Mouse (Mus musculus) T-cell, adult 2 months (primary cell): Measurements from ENCODE around the gene Ccdc159.

ENCODE experiments used
- DNase-seq: peaks from one replicate; pipeline ENCODE4 v3.0.0; 2022; ENCODE audit warnings: low spot score

Ccdc159 gene

DNA sequence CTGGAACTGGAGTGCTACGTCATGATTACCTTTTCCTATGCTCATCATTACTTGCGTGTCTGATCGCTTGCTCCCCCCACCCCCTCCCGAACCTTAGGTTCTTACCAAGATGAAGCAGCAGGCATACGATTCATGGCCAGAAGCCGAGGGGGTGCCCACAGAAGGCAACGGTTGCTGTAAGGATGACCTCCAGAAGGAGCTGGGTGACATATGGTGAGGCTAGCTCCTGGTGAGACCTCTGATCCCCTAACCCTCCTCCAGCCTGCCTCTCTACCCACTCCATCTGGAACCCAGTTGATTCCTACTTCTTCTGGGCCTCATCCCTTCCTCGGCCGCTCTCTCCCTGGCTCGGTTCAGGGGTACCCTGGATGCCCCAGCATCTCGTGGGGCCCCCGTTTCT lies 6.8 kb downstream of the Ccdc159 start:
- DNase-seq: no peak

DNA sequence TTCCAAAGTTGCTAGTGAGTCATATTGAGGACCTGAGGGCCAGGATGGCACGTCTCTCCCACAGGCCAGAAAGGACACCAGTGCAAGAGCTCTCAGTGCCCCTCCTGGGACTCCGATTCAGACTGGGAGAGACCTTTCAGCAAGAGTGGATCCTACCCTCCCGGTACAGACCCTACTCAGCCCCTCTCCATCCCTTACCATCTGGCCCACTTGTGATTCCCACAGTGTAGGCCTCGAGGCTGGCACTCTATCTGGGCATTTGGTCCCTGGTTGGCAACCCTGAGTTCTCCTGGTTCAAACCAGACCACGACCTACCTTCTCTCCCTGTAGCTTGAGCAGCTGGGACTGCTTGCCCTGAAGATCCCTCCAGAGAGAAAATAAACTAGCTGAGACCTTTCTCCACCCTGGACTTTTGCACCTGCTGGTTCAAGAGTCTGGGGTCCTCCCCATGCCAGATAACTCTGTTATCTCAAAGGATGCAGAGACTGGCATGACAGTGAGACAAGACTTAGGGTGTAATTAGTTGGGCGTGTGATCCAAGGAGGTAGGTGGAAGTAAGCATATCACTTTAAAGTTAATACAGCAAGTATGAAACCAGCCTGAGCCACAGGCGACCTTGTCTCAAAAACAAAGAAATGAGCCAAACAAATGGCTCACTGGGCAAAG lies 8.3 kb downstream of the Ccdc159 start:
- DNase-seq: no peak

- peak; percentile 87 for DNase-seq
Observed at GRCm38 (mm10) chr9:21936692-21937570, 9.7 kb downstream of the Ccdc159 start, which contains the start of gene Plppr2. Gene Plppr2, plus strand, starts transcription at chr9:21937033.

GRCm38 (mm10) chr9:21937711-21938175 lies 10.5 kb downstream of the Ccdc159 start:
- DNase-seq: no peak

DNA sequence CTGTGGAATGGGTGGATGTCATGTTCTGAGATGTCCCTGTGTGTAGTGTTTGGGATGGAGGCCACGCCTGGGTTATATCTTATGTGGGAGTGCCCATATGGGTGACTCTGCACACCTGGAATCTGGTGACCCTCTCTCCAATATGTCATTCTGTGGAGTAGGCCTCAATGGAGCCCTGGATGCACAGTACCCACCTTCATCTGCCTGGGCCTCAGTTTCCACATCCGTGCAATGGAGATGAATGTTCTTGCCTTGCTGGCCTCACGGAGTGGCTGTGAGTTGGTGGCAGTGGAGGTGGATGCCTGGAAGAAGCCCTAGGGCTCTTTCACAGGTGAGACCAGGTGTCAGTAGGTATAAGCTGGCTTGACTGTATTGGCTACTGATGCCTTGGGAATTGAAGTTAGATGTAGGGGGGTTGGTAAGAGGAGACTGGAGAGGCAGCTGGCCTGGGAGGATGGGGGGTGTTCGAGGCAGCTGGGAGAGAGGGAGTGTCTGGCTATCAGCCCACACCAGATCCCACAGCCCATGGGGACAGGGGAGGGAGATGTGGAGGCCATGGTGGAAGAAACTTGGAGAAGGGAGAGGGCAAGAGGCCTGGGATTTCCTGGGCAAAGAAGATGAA lies 11.1 kb downstream of the Ccdc159 start:
- DNase-seq: no peak

- DNase-seq: no peak
Observed at GRCm38 (mm10) chr9:21943046-21943445, 15.8 kb downstream of the Ccdc159 start.

DNA sequence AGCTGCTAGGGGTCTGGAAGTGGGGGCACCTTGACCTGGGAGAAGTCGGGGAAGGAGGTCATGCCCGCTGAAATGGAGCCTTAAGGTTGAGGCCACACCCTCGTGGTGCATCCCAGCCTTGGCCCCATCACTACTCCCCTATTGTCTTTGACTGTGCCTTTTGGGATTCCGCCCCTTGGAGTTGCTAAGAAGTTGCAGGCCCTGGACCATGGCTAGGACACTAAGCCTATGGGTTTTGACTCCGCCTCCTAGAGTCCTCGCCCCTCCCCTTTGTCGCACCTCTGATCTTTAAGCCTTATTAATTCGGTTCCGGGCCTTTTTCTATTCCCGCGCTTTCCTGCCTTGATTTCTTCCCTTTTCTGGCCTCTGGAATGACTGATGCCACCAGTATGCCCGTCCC lies 16.4 kb downstream of the Ccdc159 start:
- DNase-seq: no peak

DNA sequence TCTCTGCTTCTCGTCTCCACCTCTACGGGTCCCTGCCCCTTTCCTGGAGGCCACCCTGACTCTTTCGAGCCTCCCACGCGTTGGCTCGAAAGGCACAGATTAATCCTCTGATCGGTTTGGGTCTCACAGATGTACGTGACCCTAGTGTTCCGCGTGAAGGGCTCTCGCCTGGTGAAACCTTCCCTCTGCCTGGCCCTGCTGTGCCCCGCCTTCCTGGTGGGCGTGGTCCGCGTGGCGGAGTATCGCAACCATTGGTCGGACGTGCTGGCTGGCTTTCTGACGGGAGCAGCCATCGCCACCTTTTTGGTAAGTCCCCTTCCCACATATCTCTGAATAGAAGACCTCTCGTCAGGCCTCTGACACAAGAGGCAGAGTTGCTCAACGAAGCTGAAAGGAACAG lies 17.0 kb downstream of the Ccdc159 start:
- DNase-seq: no peak

GRCm38 (mm10) chr9:21947540-21948130 lies 20.4 kb downstream of the Ccdc159 start:
- peak; percentile 19 for DNase-seq

DNA sequence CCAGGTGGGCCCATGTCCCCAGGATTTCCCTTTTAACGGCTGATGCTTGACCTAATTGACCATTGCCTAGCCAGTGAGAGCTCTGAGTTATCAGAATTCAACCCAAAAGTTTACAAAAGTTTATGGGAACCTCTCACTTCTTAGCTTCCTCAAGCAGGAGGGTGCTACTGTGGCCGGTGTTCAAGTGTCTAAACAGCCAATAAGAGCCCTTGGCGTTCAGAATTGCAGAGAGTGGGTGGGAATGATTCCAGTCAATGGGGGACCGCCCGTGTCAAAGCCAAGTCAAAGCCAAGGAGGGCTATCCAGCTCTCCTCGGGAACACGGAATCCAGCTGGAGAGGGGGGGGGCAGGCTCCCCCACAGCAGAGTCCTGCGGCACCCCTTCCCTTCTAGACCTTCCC lies 20.9 kb downstream of the Ccdc159 start:
- no peak for DNase-seq

DNA sequence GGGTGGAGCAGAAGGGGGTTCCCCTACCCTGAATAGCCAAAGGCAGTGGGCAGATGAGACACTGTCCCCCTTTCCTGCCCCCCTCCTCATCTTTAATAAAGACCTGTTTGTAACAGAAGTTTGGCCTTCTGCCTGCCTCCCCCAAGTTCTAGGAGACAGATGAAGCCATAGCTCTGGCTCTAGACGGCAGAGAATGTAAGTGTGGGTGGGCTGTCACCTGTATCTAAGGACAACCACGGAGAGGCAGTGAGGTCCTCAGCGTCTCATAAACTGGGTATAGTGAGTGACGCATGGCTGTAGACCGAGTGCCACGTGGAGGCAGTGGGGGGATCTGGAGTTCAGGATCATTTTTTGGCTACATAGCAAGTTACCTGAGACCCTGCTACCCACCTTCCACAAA lies 21.5 kb downstream of the Ccdc159 start:
- DNase-seq: no peak

DNA sequence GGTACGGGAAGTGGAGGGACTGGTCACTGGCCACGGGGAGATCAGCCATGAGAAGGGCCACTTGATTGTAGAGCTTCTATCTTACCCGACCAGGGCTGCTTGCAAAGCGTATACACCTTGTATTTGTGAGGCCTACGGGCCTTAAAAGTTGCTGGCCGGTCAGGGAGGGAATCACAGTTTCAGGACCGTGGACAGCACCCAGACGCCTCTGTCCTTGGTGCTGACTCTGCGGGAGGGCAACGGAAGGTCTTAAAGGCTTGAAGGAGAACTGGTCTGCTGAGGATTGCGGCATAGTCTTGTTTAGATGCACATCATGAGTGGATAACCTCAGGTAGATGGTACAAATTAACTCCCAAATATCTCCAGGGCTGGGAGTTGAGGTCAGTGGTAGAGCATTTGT lies 23.1 kb downstream of the Ccdc159 start:
- DNase-seq: peak; percentile 39

DNA sequence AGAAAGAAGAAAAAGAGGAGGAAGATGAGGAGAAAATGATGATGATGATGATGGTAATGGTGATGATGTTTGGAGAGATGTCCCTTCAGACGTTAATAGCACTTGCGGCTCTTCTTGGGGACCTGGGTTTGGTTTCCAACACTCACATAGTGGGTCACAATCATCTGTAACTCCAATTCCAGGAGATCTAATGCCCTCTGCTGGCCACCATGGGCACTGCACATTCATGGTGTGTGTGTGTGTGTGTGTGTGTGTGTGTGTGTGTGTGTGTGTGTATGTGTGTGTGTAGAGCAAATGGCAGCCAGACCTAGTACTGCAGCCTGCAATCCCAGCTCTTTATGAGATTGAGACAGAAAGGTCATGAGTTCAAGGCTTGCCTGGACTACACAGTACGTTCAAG lies 24.7 kb downstream of the Ccdc159 start:
- no peak for DNase-seq

DNA sequence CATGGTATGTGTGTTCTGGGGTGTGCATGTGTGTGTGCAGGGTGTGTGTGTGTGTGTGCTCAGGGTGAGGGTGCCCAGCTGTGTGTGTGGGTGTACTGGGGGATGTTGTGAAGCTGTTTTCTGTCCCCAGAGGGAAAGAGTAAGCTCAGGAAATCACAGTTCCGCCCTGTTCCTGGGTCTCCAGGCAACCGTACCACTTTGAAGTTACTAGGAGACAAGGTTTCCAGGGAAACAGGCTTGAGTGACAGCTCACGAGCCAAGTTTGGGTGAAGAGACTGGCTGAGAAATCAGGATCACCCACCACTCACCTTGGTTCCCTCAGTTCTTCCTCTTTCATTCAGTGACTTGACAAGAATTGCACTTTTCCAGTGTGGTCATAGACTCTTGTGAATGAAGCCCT lies 26.3 kb downstream of the Ccdc159 start:
- no peak for DNase-seq

DNA sequence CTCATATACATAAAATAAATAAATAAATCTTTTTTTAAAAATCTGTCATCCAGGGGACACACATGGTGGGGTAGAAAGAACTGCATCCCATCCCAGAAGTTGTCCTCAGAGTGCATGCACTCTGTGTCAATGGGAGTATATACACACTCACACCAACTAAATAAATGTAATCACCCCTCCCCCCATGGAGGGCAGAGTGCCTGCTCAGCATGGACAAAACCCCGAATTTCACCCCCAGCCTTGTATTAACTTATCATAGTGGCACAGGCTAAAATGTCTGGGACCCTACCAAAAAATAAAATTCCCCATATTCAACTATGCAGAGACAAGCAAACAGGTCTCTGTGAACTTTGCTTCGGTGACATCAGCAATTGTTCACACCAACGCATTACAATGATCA lies 27.4 kb downstream of the Ccdc159 start:
- no peak for DNase-seq

DNA sequence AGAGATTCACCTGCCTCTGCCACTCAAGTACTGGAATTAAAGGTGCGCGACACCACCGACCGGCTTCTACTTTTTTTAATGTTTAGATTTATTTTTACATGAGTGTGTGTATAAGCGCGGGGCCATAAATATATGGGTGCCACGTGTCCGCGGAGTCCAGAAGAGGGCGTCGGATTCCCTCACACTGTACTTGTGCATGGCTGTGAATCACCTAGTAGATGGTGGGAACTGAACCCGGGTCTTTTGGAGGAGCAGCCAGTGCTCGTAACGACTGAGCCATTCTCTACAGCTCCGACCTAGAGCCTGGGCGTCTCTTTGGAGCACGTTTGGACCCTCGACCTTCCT lies 27.9 kb downstream of the Ccdc159 start:
- DNase-seq: no peak

- DNase-seq: peak; percentile 98
Observed at GRCm38 (mm10) chr9:21955570-21956281, 28.5 kb downstream of the Ccdc159 start, which contains the start of gene Swsap1. Gene Swsap1, plus strand, starts transcription at chr9:21955755.

GRCm38 (mm10) chr9:21958372-21958771 lies 31.1 kb downstream of the Ccdc159 start:
- no peak for DNase-seq

DNA sequence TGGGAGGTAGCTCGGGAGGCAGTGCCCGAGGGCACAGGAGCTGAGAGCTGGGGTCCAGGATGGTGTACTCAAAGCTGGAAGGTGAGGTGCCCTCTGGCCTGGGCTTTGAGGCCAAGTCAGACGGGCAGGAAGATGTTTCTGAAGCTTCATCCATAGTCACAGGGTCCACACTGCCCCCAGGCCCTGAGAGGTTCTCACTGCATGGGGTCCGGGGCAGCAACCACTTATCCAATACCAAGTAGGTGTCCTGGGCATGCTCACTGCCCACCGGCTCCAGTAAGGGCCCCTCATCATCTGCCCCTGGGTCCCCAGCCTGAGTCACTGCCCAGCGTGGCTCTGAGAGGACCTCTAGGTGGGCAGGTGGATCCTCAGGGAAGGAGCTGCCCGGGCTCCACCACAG lies 32.0 kb downstream of the Ccdc159 start:
- no peak for DNase-seq

- no peak for DNase-seq
Observed at GRCm38 (mm10) chr9:21960135-21960534, 32.9 kb downstream of the Ccdc159 start.

DNA sequence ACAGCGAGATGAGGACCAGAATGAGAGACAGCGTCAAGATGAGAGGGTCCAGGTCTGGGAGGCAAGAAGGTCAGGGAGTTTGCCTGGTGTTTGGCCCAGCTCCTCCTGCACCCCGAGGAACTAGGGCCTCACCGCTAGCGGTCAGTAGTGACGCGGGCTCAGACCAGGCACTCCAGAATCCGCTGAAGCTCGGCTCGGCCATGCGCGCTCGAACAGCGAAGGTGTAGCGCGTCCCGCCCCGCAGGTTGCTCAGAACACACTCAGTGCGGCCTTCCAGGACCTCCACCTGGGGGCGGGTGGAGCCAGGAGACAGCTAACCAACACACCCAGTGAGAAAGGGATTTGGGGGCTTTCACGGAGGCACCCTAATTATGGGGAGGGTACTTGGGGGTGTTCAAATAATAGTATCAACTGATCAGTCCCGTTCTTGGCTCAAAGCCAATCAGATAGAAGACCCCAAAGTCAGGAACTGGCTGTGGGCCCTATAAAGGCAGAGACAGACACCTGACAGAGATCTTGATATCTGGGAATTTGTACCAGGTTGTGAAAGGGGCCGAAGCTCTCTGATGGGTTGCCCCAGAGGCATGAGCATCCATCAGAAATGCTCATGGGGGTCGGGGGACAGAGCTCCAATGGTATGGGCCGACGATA lies 33.4 kb downstream of the Ccdc159 start:
- no peak for DNase-seq
